Mouse (Mus musculus) embryonic fibroblast, embryonic 13.5 days (primary cell): ENCODE results near the gene Cyp11a1. TPM values are rescaled to one million over a fixed set of nuclear protein-coding genes. Genes with fewer than 3 reads are reported as not detected.

Experiments used
- H3K27ac ChIP-seq: 2 replicates; pipeline ENCODE4 v1.5.1; 2012; ENCODE audit warnings: low read length, control low read depth, inconsistent platforms; ENCODE audit not compliant: insufficient read depth
- H3K4me1 ChIP-seq: 2 replicates; pipeline ENCODE4 v1.6.1; 2011; ENCODE audit warnings: low read length; ENCODE audit not compliant: control insufficient read depth, insufficient read depth
- H3K4me3 ChIP-seq: 2 replicates; pipeline ENCODE4 v1.5.1; 2011; ENCODE audit warnings: mild to moderate bottlenecking, control low read depth, low read length; ENCODE audit not compliant: insufficient read depth
- CTCF ChIP-seq: IDR thresholded peaks from 2 replicates; pipeline ENCODE4 v1.5.1; 2011; ENCODE audit warnings: mild to moderate bottlenecking, control low read depth, low read length, moderate library complexity, borderline replicate concordance; ENCODE audit not compliant: insufficient read depth
- POLR2A ChIP-seq: IDR thresholded peaks from 2 replicates; pipeline ENCODE4 v1.6.1; 2011; ENCODE audit warnings: low read depth, mild to moderate bottlenecking, control low read depth, low read length, moderate library complexity
- polyA plus RNA-seq: library from polyadenylated mRNA; stranded (reverse); fragments of >200 nt; gene quantifications from 2 replicates; pipeline ENCODE4 v1.2.4, GENCODE M21; 2011; ENCODE audit warnings: low read depth; ENCODE audit not compliant: missing spikeins, insufficient read length

Cyp11a1 gene
- polyA plus RNA-seq, 1 experiment = 0.74 TPM

DNA sequence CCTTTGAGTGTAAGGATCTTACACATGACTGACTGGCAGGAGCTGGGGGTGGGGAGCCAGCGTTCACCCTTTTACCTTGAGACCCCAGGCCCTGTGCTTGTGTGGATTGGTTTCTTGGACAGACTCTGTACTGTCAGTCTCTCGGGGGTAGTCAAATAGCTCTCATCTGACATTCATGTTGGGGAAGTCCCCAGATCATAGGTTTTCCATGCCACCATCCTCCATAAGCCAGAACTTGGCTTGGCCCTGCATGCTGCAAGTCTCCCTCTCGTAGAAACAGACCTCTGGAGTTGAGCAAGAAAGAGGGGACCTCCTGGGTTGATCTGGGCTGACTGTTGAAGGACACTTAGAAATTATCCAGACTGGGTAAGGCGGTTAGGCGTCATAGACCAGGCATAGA is 12.2 kb downstream of the Cyp11a1 start:
- TF ChIP-seq CTCF (no peak), POLR2A (no peak)
- H3K4me3 ChIP-seq = no peak overlapping the region
- H3K27ac ChIP-seq = no peak overlapping the region
- H3K4me1 ChIP-seq = no peaks in the 10 kb centered on the region

DNA sequence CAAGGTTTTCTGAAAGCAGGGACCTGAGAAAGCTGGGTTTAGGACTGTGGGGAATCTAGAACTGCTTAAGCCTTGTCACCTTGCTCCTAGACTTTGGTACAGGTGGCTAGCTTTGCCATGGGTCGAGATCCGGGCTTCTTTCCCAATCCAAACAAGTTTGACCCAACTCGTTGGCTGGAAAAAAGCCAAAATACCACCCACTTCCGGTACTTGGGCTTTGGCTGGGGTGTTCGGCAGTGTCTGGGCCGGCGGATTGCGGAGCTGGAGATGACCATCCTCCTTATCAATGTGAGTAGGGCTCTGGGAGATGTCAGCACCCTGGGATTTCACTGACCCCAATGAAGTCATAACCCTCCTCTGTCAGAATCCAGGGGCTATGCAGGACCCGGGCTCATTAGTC is 19.8 kb downstream of the Cyp11a1 start:
- no peak overlapping the region for H3K27ac ChIP-seq
- TF ChIP-seq POLR2A (no peak), CTCF (no peak)

GRCm38 (mm10) chr9:58027426-58028180 is 21.4 kb downstream of the Cyp11a1 start:
- no peak overlapping the region for H3K27ac ChIP-seq
- TF ChIP-seq POLR2A (no peak), CTCF (no peak)
- H3K4me1 ChIP-seq = no peaks in the 10 kb centered on the region
- no peak overlapping the region for H3K4me3 ChIP-seq

More for the DNA sequence above, 19.8 kb downstream of the Cyp11a1 start:
- Histone ChIP-seq H3K4me3 (no peak overlapping the region), H3K4me1 (no peaks in the 10 kb centered on the region)

DNA sequence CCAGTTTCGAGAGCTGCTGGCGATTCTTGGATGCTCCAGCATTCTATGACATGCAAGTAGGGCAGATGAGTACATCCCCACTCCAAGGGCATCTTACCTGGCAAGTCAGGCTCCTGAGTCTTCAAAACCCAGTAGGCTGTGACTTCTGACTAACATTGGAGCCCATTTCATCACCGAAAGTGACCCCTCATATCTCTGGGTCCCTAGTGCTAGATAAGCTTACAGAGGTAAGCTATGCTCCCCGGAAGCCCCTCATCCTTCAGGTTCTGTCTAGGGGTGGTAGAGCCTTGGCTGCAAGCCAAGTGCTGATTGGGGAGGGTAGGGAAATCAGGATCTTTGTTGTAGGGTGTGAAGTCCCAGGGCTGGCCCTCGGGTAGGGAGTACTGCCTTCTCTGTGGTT is 22.6 kb downstream of the Cyp11a1 start:
- no peak for TF ChIP-seq POLR2A
- TF ChIP-seq CTCF = no peak
- Histone ChIP-seq H3K4me1 (no peaks in the 10 kb centered on the region), H3K4me3 (no peak overlapping the region), H3K27ac (no peak overlapping the region)

GRCm38 (mm10) chr9:58029635-58030034 is 23.4 kb downstream of the Cyp11a1 start:
- Histone ChIP-seq H3K27ac (no peak overlapping the region), H3K4me3 (no peak overlapping the region), H3K4me1 (no peaks in the 10 kb centered on the region)
- no peak for TF ChIP-seq POLR2A
- no peak for TF ChIP-seq CTCF

- no peak for TF ChIP-seq CTCF
- TF ChIP-seq POLR2A = no peak
- Histone ChIP-seq H3K4me1 (no peaks in the 10 kb centered on the region), H3K27ac (no peak overlapping the region), H3K4me3 (no peak overlapping the region)
Observed at GRCm38 (mm10) chr9:58031895-58032294, 25.7 kb downstream of the Cyp11a1 start.

- Histone ChIP-seq H3K4me1 (no peaks in the 10 kb centered on the region), H3K27ac (no peak overlapping the region), H3K4me3 (no peak overlapping the region)
- TF ChIP-seq POLR2A = no peak
- TF ChIP-seq CTCF = no peak
Observed at GRCm38 (mm10) chr9:58035519-58035918, 29.3 kb downstream of the Cyp11a1 start.

DNA sequence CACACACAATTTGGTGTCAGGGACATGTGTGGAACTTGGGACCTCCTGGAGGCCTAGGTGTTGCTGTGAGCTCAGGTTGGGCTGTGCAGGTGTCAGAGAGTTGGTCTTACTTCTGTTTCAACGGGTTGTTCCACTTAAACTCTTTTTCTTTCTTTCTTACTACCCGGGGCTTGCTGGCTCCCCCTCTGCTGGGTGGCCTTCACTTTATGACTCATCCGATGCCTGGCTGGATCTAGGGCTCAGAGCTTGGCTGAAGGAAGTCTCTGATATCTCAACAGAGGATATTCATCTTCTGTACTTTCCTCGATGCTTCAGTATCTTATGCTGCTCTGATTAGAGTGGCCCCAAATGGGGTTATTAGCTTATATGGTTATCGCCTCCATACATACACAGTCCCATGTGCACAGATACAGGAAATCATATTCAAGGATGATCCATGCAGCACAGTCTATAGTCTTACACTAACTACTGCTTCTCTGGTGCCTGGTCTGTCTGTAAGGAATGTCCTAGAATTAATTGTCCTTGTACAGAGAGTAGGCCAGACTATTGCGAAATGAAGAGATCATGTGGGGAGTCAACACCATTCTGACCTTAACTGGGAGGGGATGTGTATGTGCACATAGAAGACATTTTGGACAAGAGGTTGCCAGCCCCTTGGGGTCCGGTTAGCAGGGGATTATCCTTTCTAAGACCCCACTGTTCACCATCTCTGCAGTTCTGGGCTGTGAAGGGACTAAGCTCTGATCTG is 29.9 kb downstream of the Cyp11a1 start:
- H3K4me3 ChIP-seq = no peak overlapping the region
- H3K27ac ChIP-seq = no peak overlapping the region
- no peaks in the 10 kb centered on the region for H3K4me1 ChIP-seq
- TF ChIP-seq CTCF = no peak
- no peak for TF ChIP-seq POLR2A

GRCm38 (mm10) chr9:58036961-58037360 is 30.8 kb downstream of the Cyp11a1 start:
- no peaks in the 10 kb centered on the region for H3K4me1 ChIP-seq
- TF ChIP-seq CTCF = no peak
- no peak for TF ChIP-seq POLR2A
- H3K27ac ChIP-seq = no peak overlapping the region
- no peak overlapping the region for H3K4me3 ChIP-seq
